Mouse (Mus musculus) limb, embryonic 11.5 days (tissue): ENCODE results near the gene Mob3a. TPM values are rescaled to one million over a fixed set of nuclear protein-coding genes. Genes with fewer than 3 reads are reported as not detected.

Source experiments
- ATAC-seq: fragments of 200-750 bp; cut with Nextera tagmentation; 2 replicates; pipeline ENCODE4 v1.8.0; 2017; ENCODE audit warnings: low read depth; ENCODE audit not compliant: insufficient number of reproducible peaks, low FRiP score, low TSS enrichment
- DNase-seq: peaks from one replicate; pipeline ENCODE4 v3.0.0-alpha.2; 2015; ENCODE audit warnings: low spot score
- H3K27ac ChIP-seq: fragments of 300-500 bp; sonication (generic); replicated peaks from 2 replicates; pipeline ENCODE4 v1.5.1; 2014; ENCODE audit warnings: low read depth, mild to moderate bottlenecking, low read length
- H3K27me3 ChIP-seq: fragments of 300-500 bp; sonication (generic); 2 replicates; pipeline ENCODE4 v1.6.1; 2014; ENCODE audit warnings: mild to moderate bottlenecking, low read length, mixed read lengths; ENCODE audit not compliant: control insufficient read depth, insufficient read depth
- H3K36me3 ChIP-seq: fragments of 300-500 bp; sonication (generic); 2 replicates; pipeline ENCODE4 v1.6.1; 2014; ENCODE audit warnings: mild to moderate bottlenecking, low read length, moderate library complexity, mixed read lengths; ENCODE audit not compliant: control insufficient read depth, insufficient read depth
- H3K4me1 ChIP-seq: fragments of 300-500 bp; sonication (generic); 2 replicates; pipeline ENCODE4 v1.6.1; 2014; ENCODE audit warnings: low read length, mixed read lengths; ENCODE audit not compliant: control insufficient read depth, insufficient read depth
- H3K4me2 ChIP-seq: fragments of 300-500 bp; sonication (generic); 2 replicates; pipeline ENCODE4 v1.6.1; 2014; ENCODE audit warnings: low read depth, mild to moderate bottlenecking, moderate library complexity; ENCODE audit not compliant: severe bottlenecking
- H3K4me3 ChIP-seq: fragments of 300-500 bp; sonication (generic); 2 replicates; pipeline ENCODE4 v1.5.1; 2014; ENCODE audit warnings: low read depth, low read length
- H3K9ac ChIP-seq: fragments of 300-500 bp; sonication (generic); 2 replicates; pipeline ENCODE4 v1.6.1; 2014; ENCODE audit warnings: mild to moderate bottlenecking, low read length
- H3K9me3 ChIP-seq: fragments of 300-500 bp; sonication (generic); 2 replicates; pipeline ENCODE4 v1.6.1; 2016; ENCODE audit warnings: low read length; ENCODE audit not compliant: control insufficient read depth
- WGBS: fragments of 180-500 bp; shearing (Covaris S2); extraction: QIAGEN DNeasy Blood & Tissue Kit; methylation state at CpG from one replicate; pipeline ENCODE4 v1.1.7; 2014; 5-methylcytosine and 5-hydroxymethylcytosine counted together
- polyA plus RNA-seq: library from polyadenylated mRNA; unstranded; fragments of >200 nt; fragmentation: Nextera tagmentation; extraction: Ambion mirVana; gene quantifications from 2 replicates; pipeline ENCODE4 v1.2.1, GENCODE M21; 2014

Mob3a gene
- polyA plus RNA-seq, 1 experiment from 2014 or later, result 44.0 TPM

DNA sequence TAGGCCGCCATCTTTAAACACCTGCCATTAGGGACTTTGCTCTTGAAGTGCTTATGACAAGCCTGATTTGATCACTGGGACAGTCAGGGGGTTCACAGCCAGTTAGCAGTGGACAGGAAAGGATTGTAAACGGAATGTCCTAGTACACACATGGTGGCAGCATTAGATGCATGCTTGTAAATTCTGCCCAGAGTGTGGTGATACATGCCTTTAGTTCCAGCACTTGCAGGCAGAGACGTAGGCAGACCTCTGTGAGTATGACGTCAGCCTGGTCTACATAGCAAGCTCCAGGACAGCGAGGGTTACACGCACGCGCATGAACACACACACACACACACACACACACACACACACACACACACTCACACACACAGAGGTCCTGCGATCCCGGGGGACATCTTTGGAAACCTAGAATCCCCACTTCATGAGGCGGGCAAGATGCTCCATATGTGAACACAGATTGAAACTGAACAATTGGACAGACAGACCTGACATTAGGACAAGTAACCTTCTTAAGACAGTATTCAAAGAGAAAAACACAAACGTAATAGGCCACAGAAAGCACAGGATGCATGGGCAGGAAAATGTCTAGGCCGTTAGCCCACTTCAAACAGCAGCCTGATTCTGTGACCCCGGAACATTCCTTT lies 43.5 kb downstream of the Mob3a start:
- H3K4me1 ChIP-seq, result peaks cover 14% of the 10 kb centered on the region
- H3K9me3 ChIP-seq, result no peaks in the 10 kb centered on the region
- no peak overlapping the region for H3K4me2 ChIP-seq
- no peak overlapping the region for H3K4me3 ChIP-seq
- DNase-seq (no peak), ATAC-seq (no peak)
- H3K36me3 ChIP-seq, result no peaks in the 10 kb centered on the region
- H3K27me3 ChIP-seq, result no peaks in the 10 kb centered on the region
- H3K9ac ChIP-seq, result no peak overlapping the region
- 81% methylated on average over 14 of the region's 14 CpGs for WGBS
- no peak overlapping the region for H3K27ac ChIP-seq

GRCm38 (mm10) chr10:80656863-80657623 lies 44.7 kb downstream of the Mob3a start, which contains the start of gene Btbd2:
Gene Btbd2 (minus strand): TSS chr10:80657071.
- H3K9me3 ChIP-seq, result no peaks in the 10 kb centered on the region
- peak within 1 kb of the TSS; percentile 62; the same call in 1 of the 2 replicates for H3K27ac ChIP-seq
- peak within 1 kb of the TSS; percentile 82 for H3K4me3 ChIP-seq
- no peaks in the 10 kb centered on the region for H3K36me3 ChIP-seq
- peaks cover 9% of the 10 kb centered on the region for H3K4me1 ChIP-seq
- no peak for ATAC-seq
- WGBS, result 18% methylated on average over 15 of the region's 15 CpGs
- peak within 1 kb of the TSS; percentile 90 for H3K4me2 ChIP-seq
- H3K9ac ChIP-seq, result peak within 1 kb of the TSS; percentile 92
- H3K27me3 ChIP-seq, result no peaks in the 10 kb centered on the region
- DNase-seq, result no peak

DNA sequence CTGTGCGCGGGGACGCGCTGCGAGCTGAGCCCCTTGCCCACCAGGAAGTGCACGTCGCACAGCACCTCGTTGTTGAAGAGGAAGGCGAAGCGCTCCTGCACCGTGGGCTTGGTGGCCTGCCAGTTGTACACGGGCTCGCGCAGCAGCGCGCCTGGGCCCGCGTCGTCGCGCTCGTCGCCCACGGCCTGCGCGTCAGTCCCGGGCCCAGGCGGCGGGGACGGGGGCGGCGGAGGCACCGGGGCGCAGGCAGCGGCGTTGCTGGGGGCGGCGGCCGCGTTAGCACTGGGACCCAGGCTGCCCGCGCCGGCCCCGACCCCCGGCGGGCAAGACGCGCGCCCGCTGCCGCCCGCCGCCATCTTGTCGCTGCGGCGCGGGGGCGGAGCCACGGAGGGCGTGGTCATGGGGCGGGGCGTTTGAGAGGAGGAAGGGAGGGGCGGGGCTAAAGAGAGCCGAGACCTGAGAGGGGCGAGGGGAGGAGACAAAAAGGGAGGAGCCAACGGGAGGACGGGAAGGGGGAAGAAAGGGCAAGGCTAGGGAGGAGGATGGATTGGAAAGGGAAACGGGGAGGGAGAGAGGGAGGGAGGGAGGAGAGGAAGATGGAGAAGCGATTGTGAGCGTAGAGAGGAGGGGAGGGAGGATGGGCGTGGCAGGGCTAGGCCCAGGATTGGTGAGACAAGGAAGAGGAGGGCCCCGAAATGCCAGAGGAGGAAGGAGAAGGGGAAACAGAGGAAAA lies 45.5 kb downstream of the Mob3a start:
- under 1% methylated on average over 60 of the region's 72 CpGs for WGBS
- Histone ChIP-seq H3K4me2 (peak overlapping the region; percentile 90), H3K9ac (peak overlapping the region; percentile 92), H3K36me3 (no peaks in the 10 kb centered on the region), H3K4me3 (peak overlapping the region; percentile 82), H3K4me1 (peaks cover 9% of the 10 kb centered on the region), H3K27ac (peak overlapping the region; percentile 62; the same call in 1 of the 2 replicates), H3K27me3 (no peaks in the 10 kb centered on the region), H3K9me3 (no peaks in the 10 kb centered on the region)
- DNase-seq, result peak; percentile 99
- ATAC-seq, result peak; percentile 78

DNA sequence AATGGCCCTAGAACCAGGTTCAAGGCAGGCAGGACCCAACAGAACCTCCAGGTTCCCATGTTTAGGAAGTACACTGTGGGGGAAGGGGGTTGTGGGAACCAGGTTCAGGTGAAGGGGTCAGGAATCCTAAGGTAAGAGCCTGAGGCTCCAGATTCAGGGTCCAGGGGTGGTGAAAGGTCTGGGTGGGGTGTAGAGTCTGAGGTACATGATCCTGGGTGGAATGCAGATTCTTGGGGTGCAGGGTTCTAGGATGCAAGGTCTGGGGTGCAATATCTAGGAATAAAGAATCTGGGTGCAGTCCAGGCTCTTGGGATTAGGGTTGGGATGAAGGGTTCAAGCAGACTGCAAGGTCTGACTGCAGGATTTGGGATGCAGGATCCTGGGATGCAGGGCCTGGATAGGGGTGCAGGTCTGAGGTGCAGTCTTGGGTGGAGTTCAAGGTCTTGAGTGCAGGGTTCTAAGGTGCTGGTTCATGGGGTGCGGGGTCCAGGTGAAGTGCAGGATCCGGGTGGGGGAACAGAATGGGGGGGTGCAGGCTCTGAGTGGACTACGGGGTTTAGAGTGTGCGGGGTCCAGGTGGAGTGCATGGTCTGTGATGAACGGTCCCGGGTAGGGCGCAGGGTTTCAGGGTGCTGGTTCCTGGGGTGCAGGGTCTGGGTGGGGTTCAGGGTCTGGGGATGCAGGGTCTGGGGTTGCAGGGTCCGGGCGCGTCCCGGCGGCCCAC lies 46.2 kb downstream of the Mob3a start:
- WGBS, result 2% methylated on average over 12 of the region's 12 CpGs
- Histone ChIP-seq H3K4me3 (peak overlapping the region; percentile 82), H3K36me3 (no peaks in the 10 kb centered on the region), H3K27ac (peak overlapping the region; percentile 52; the same call in 1 of the 2 replicates), H3K4me2 (peak overlapping the region; percentile 90), H3K27me3 (no peaks in the 10 kb centered on the region), H3K9me3 (no peaks in the 10 kb centered on the region), H3K9ac (peak overlapping the region; percentile 92), H3K4me1 (peaks cover 9% of the 10 kb centered on the region)
- ATAC-seq (peak; percentile 59), DNase-seq (no peak)

- ATAC-seq (no peak), DNase-seq (no peak)
- Histone ChIP-seq H3K4me3 (no peak overlapping the region), H3K9ac (no peak overlapping the region), H3K4me1 (peaks cover 9% of the 10 kb centered on the region), H3K9me3 (no peaks in the 10 kb centered on the region), H3K36me3 (no peaks in the 10 kb centered on the region), H3K27me3 (no peaks in the 10 kb centered on the region), H3K27ac (no peak overlapping the region), H3K4me2 (peak overlapping the region; percentile 90; the same call in 1 of the 2 replicates)
- WGBS, result 86% methylated on average over 6 of the region's 6 CpGs
Measured at GRCm38 (mm10) chr10:80654866-80655265, 46.9 kb downstream of the Mob3a start.

- Histone ChIP-seq H3K27ac (no peak overlapping the region), H3K27me3 (no peaks in the 10 kb centered on the region), H3K4me2 (no peak overlapping the region), H3K4me3 (no peak overlapping the region), H3K4me1 (peaks cover 9% of the 10 kb centered on the region), H3K36me3 (no peaks in the 10 kb centered on the region), H3K9me3 (no peaks in the 10 kb centered on the region), H3K9ac (no peak overlapping the region)
- no peak for DNase-seq
- WGBS, result 88% methylated on average over 6 of the region's 6 CpGs
- no peak for ATAC-seq
Measured at GRCm38 (mm10) chr10:80653156-80653720, 48.5 kb downstream of the Mob3a start.

DNA sequence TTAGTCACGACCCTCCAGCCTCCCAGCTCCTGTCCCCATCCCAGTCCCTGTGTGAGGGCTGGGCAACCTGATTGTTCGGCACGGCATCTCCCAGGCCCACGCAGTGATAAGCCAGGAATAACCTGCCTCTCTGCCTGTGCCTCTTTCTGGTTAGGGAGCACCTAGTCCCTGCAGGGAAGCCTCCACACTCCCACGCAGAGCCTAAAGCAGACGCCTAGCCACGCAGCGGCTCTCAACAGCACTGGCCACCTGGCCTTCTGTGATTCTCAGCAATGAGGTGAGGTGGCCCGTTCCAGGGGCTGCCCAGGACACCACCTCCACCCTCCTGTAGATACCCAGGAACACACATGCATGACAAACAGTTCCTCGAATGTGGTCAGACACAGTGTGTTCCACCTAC lies 51.4 kb downstream of the Mob3a start:
- 90% methylated on average over 10 of the region's 10 CpGs for WGBS
- H3K9me3 ChIP-seq, result no peaks in the 10 kb centered on the region
- H3K36me3 ChIP-seq, result peaks cover 5% of the 10 kb centered on the region
- no peak overlapping the region for H3K4me2 ChIP-seq
- DNase-seq, result no peak
- H3K27ac ChIP-seq, result no peak overlapping the region
- ATAC-seq, result no peak
- H3K27me3 ChIP-seq, result no peaks in the 10 kb centered on the region
- no peak overlapping the region for H3K4me3 ChIP-seq
- no peak overlapping the region for H3K9ac ChIP-seq
- peaks cover 7% of the 10 kb centered on the region for H3K4me1 ChIP-seq
